Mouse (Mus musculus): Measurements from ENCODE around the gene Bnc1. TPM values are rescaled to one million over a fixed set of nuclear protein-coding genes. Genes with fewer than 3 reads are reported as not detected.
A peak's percentile ranks its signal among the peaks of the same experiment; 100 is the strongest.

Bnc1 gene
- not detected for total RNA-seq (2021)
- long read RNA-seq, experiment 1: 0 reads
- long read RNA-seq, experiment 2: 0 reads

- DNase-seq: peak; percentile 25
These were observed at the start of gene Bnc1 for GRCm38 (mm10) chr7:81992131-81993061. Bnc1 (minus strand) TSS chr7:81992292.

- no peak for DNase-seq
These were observed 41.3 kb upstream of the Bnc1 start for GRCm38 (mm10) chr7:82033347-82033746.

GRCm38 (mm10) chr7:82029666-82030065 is 37.6 kb upstream of the Bnc1 start:
- no peak for DNase-seq

- DNase-seq: no peak
These were observed 33.7 kb upstream of the Bnc1 start for GRCm38 (mm10) chr7:82025802-82026201.

GRCm38 (mm10) chr7:82023676-82024075 is 31.6 kb upstream of the Bnc1 start:
- no peak for DNase-seq

GRCm38 (mm10) chr7:82022404-82022803 is 30.3 kb upstream of the Bnc1 start:
- DNase-seq: no peak

- no peak for DNase-seq
These were observed 25.9 kb upstream of the Bnc1 start for GRCm38 (mm10) chr7:82018031-82018430.

GRCm38 (mm10) chr7:82016751-82017710 is 24.9 kb upstream of the Bnc1 start:
- no peak for DNase-seq

GRCm38 (mm10) chr7:82012472-82012871 is 20.4 kb upstream of the Bnc1 start:
- DNase-seq: no peak

- DNase-seq: no peak
These were observed 19.7 kb upstream of the Bnc1 start for GRCm38 (mm10) chr7:82011534-82012401.

- DNase-seq: no peak
These were observed 15.1 kb upstream of the Bnc1 start for GRCm38 (mm10) chr7:82007151-82007550.

- DNase-seq: no peak
These were observed 12.1 kb upstream of the Bnc1 start for GRCm38 (mm10) chr7:82004228-82004627.

- no peak for DNase-seq
These were observed 7.7 kb upstream of the Bnc1 start for GRCm38 (mm10) chr7:81999816-82000215.

GRCm38 (mm10) chr7:81999372-81999771 is 7.3 kb upstream of the Bnc1 start:
- no peak for DNase-seq

GRCm38 (mm10) chr7:81995975-81996374 is 3.9 kb upstream of the Bnc1 start:
- DNase-seq: no peak

GRCm38 (mm10) chr7:81995126-81995525 is 3.0 kb upstream of the Bnc1 start:
- no peak for DNase-seq

GRCm38 (mm10) chr7:81993140-81993539 is 1.0 kb upstream of the Bnc1 start:
- no peak for DNase-seq

- DNase-seq: no peak
These were observed 456 bp downstream of the Bnc1 start for GRCm38 (mm10) chr7:81991611-81992061.

- no peak for DNase-seq
These were observed 976 bp downstream of the Bnc1 start for GRCm38 (mm10) chr7:81991116-81991515.

GRCm38 (mm10) chr7:81983651-81984050 is 8.4 kb downstream of the Bnc1 start:
- no peak for DNase-seq

- no peak for DNase-seq
These were observed 13.8 kb downstream of the Bnc1 start for GRCm38 (mm10) chr7:81978304-81978703.

GRCm38 (mm10) chr7:81974616-81975015 is 17.5 kb downstream of the Bnc1 start:
- DNase-seq: no peak
